Comparison of ENCODE assay signal across 22 mouse cellular contexts in genomic region chr1:7518791-7519190, GRCm38 (mm10).
DNase-seq lines count a peak whose midpoint lies in the region; ATAC-seq and TF ChIP-seq lines count a peak whose summit lies in the region.
"Had no signal": no experiment of that assay in that cellular context is flagged by ENCODE, and none has a peak within 500 bp of the region (broad histone marks: within the 10 kb centered on the region; RNA-seq: fewer than 3 reads in every experiment).

No protein-coding gene starts in this region.

- no peak overlapping the region for H3K4me3 ChIP-seq in neural tube, embryonic 12.5 days
- no peak overlapping the region for H3K4me3 ChIP-seq in stomach, postnatal 0 days (ENCODE audit: low read depth, low read length)
- H3K4me3 ChIP-seq: embryonic facial prominence, embryonic 13.5 days; embryonic facial prominence, embryonic 15.5 days; erythroblast, embryonic 14.5 days; forebrain, embryonic 13.5 days; forebrain, embryonic 15.5 days had no signal

- no peaks in the 10 kb centered on the region for H3K4me1 ChIP-seq in neural tube, embryonic 12.5 days
- H3K4me1 ChIP-seq in stomach, postnatal 0 days (replicated peaks; ENCODE audit: control insufficient read depth, insufficient read depth), result no peaks in the 10 kb centered on the region
- H3K4me1 ChIP-seq: embryonic facial prominence, embryonic 13.5 days; embryonic facial prominence, embryonic 15.5 days; forebrain, embryonic 13.5 days; forebrain, embryonic 15.5 days had no signal

- DNase-seq in neural tube, embryonic 10.5 days (ENCODE audit: extremely low spot score, low spot score), result no peak
- peak; percentile 62 for DNase-seq in ES-CJ7 (ENCODE audit: low read depth, low spot score)
- peak; percentile 23 for DNase-seq in ZHBTc4 (ENCODE audit: low read depth, low spot score)
- no peak for DNase-seq in stomach, postnatal 0 days (ENCODE audit: low spot score)
- DNase-seq in retina, postnatal 1 day, result no peak
- DNase-seq: adrenal gland, adult 2 months; adrenal gland, postnatal 10 days; adrenal gland, postnatal 25 days; cerebellum, adult 11 months; cerebellum, adult 18-20 months; cerebellum, adult 8-10 months; cerebellum, adult 9-11 months; cerebellum, postnatal 14 days; cerebellum, postnatal 36 days; embryo, embryonic 11 days; forebrain, postnatal 0 days had no signal

- TF ChIP-seq CTCF in stomach, postnatal 0 days (IDR thresholded peaks at IDR 0.05; ENCODE audit: low read depth), result no peak

- no peak overlapping the region for H3K27ac ChIP-seq in neural tube, embryonic 12.5 days
- no peak overlapping the region for H3K27ac ChIP-seq in stomach, postnatal 0 days (replicated peaks)
- H3K27ac ChIP-seq: embryonic facial prominence, embryonic 13.5 days; embryonic facial prominence, embryonic 15.5 days; forebrain, embryonic 13.5 days; forebrain, embryonic 15.5 days had no signal

- no peak for TF ChIP-seq EP300 in stomach, postnatal 0 days (optimal IDR thresholded peaks at IDR 0.05)

- H3K4me2 ChIP-seq in neural tube, embryonic 12.5 days (replicated peaks), result no peak overlapping the region
- no peak overlapping the region for H3K4me2 ChIP-seq in stomach, postnatal 0 days (replicated peaks; ENCODE audit: low read depth)
- H3K4me2 ChIP-seq: embryonic facial prominence, embryonic 13.5 days; embryonic facial prominence, embryonic 15.5 days; forebrain, embryonic 13.5 days; forebrain, embryonic 15.5 days had no signal

- no peak overlapping the region for H3K9ac ChIP-seq in neural tube, embryonic 12.5 days
- no peak overlapping the region for H3K9ac ChIP-seq in stomach, postnatal 0 days (ENCODE audit: low read length)
- H3K9ac ChIP-seq: embryonic facial prominence, embryonic 13.5 days; embryonic facial prominence, embryonic 15.5 days; forebrain, embryonic 13.5 days; forebrain, embryonic 15.5 days; forebrain, postnatal 0 days had no signal

- H3K9me3 ChIP-seq in neural tube, embryonic 12.5 days, result no peaks in the 10 kb centered on the region
- H3K9me3 ChIP-seq in stomach, postnatal 0 days (ENCODE audit: control insufficient read depth, low read length), result no peaks in the 10 kb centered on the region
- H3K9me3 ChIP-seq: embryonic facial prominence, embryonic 13.5 days; embryonic facial prominence, embryonic 15.5 days; forebrain, embryonic 13.5 days; forebrain, embryonic 15.5 days had no signal

- no peaks in the 10 kb centered on the region for H3K36me3 ChIP-seq in neural tube, embryonic 12.5 days
- no peaks in the 10 kb centered on the region for H3K36me3 ChIP-seq in stomach, postnatal 0 days (ENCODE audit: control insufficient read depth, insufficient read depth, low read length)
- H3K36me3 ChIP-seq: embryonic facial prominence, embryonic 13.5 days; embryonic facial prominence, embryonic 15.5 days; forebrain, embryonic 15.5 days had no signal

- no peaks in the 10 kb centered on the region for H3K27me3 ChIP-seq in neural tube, embryonic 12.5 days (replicated peaks)
- H3K27me3 ChIP-seq in stomach, postnatal 0 days (ENCODE audit: control insufficient read depth, insufficient read depth, low read length), result no peaks in the 10 kb centered on the region
- H3K27me3 ChIP-seq: embryonic facial prominence, embryonic 13.5 days; embryonic facial prominence, embryonic 15.5 days; forebrain, embryonic 13.5 days; forebrain, embryonic 15.5 days had no signal

- ATAC-seq in neural tube, embryonic 12.5 days (ENCODE audit: low FRiP score, low read depth), result 0 out of 2 replicates have a peak, but pooled peaks have one; percentile 21
- ATAC-seq in stomach, postnatal 0 days (ENCODE audit: low FRiP score, low TSS enrichment), result no peak
- ATAC-seq: forebrain, embryonic 13.5 days; forebrain, embryonic 15.5 days; forebrain, postnatal 0 days had no signal

- WGBS in neural tube, embryonic 12.5 days, result 71% methylated on average over 8 of the region's 8 CpGs
- 62% methylated on average over 8 of the region's 8 CpGs for WGBS in stomach, postnatal 0 days

Comparison
In these comparisons a context has a peak if more than half of its experiments do, and no peak if none do; other contexts are left out.
1. DNase-seq: peak in ES-CJ7 (single experiment) and ZHBTc4 (single experiment); none in neural tube, embryonic 10.5 days (single experiment), stomach, postnatal 0 days (single experiment) and retina, postnatal 1 day (single experiment).